Mouse (Mus musculus): Measurements from ENCODE around the gene H2afv.
"Not testable (repeated sequence)": the region's sequence is repeated elsewhere in the genome, so short reads cannot be mapped to it uniquely, and the experiment has no call there.

Gene H2afv

GRCm38 (mm10) chr11:6468541-6468940 is 24.3 kb upstream of the H2afv start:
- DNase-seq (ENCODE audit: low spot score in 2 of 2): no peak

DNA sequence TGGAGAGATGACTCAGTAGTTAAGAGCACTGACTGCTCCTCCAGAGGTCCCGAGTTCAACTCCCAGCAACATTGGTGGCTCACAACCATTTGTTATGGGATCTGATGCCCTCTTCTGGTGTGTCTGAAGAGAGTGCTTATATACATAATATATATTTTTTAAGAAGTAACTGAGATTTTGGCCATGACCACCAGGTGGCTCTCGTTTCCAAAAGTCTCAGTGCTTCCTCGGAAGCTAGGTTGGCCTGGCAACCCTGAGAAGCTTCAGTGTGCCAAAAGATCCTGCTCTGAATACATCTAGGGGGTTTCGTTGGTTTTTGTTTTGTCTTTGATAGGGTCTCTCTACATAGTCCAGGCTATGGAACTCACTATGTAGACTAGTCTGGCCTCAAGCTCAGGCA is 20.9 kb upstream of the H2afv start:
- DNase-seq (ENCODE audit: low spot score in 2 of 2): peak; percentile 63 to 73

- DNase-seq (ENCODE audit: low spot score in 2 of 2): no peak
Measured at GRCm38 (mm10) chr11:6463159-6463837, 19.1 kb upstream of the H2afv start.

- no peak for DNase-seq (ENCODE audit: low spot score in 2 of 2)
Measured at GRCm38 (mm10) chr11:6456083-6456482, 11.8 kb upstream of the H2afv start.

DNA sequence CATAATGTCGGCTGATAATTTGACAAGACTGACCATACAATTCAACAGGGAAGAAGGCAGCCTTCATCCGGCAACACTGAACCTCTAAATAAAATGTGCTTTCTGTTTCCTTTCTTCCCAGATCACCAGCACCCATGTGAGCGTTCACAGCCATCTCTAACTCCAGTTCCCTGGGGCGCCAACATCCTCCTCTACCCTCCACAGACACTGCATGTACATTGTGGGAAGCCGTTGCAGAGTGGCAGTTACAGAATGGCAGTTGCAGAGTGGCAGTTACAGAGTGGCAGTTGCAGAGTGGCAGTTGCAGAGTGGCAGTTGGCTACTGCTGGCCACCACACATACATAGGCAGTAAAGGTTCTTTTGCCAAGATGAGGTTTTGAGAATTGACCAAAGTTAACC is 3.9 kb upstream of the H2afv start:
- DNase-seq (ENCODE audit: low spot score in 2 of 2): not testable (repeated sequence)

DNA sequence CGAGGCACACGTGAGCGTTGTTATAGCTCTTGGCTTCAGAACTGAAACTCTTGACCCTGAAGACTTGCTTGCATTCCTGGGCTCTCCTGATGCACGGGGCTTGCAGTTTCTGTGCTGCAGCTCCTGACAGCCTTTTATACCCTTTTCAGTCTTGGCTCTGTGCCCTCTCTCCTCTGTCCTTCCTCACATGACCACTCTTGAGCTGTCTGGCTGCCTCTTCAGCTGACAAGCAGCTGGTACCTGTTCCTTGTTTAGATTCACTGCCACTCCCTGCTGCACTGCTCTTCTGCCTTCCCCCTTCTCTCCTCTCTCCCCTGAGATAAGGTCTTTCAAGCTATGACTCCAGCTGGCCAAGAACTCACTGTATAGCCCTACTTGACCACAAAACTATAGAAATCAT is 3.2 kb upstream of the H2afv start:
- no peak for DNase-seq (ENCODE audit: low spot score in 2 of 2)

GRCm38 (mm10) chr11:6445951-6446350 is 1.7 kb upstream of the H2afv start:
- DNase-seq (ENCODE audit: low spot score in 2 of 2): no peak

DNA sequence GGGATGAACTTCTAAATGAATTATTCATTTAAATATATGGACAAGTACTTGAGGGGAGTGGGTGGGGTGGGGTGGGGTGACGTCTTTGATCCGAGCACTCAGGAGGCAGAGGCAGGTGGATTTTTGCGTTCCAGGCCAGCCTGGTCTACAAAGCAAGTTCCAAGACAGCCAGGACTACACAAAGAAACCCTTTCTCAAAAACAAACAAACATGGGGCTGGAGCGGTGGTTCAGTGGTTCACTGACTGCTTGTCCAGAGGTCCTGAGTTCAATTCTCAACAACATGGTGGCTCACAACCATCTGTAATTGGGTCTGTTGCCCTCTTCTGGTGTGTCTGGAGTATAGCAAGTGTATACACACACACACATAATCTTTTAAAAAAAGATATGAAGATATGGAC is 1.2 kb upstream of the H2afv start:
- no peak for DNase-seq (ENCODE audit: low spot score in 2 of 2)

DNA sequence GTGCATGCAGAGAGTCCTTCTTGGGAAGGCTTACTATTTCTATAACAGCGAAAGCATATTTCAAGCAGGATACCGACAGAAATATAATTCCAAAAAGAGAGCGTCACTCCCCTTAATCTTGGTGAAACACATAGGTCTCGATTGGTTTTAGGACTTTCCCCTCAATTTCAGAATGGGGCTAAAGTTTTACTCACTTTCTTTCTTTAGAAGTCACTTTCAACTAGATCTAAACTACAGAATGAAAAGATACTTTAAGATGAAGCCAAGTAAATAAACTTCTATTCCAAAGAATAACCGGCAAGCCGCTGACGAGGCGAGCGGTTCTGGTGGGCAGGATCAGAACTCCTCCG is 541 bp downstream of the H2afv start:
- DNase-seq (ENCODE audit: low spot score in 2 of 2): no peak

- no peak for DNase-seq (ENCODE audit: low spot score in 2 of 2)
Measured at GRCm38 (mm10) chr11:6443102-6443501, 1.1 kb downstream of the H2afv start.

- no peak for DNase-seq (ENCODE audit: low spot score in 2 of 2)
Measured at GRCm38 (mm10) chr11:6442566-6442965, 1.7 kb downstream of the H2afv start.

GRCm38 (mm10) chr11:6440171-6440570 is 4.1 kb downstream of the H2afv start:
- DNase-seq (ENCODE audit: low spot score in 2 of 2): no peak

DNA sequence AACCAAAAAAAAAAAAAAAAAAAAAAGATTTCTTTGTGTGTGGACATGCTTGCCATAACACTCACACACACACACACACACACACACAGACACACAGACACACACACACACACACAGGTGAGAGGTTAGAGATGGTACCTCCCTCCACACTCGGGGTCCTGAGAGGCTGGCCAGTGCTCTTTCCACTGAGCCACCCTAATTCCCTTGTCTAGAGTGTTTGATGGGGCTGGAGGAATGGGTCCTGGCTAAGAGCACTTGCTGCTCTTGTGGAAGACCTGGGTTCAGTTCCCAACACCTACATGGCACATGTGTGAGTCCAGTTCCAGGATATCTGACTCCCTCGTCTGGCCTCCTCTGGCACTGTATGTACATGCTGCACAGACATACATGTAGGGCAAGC is 6.6 kb downstream of the H2afv start:
- DNase-seq (ENCODE audit: low spot score in 2 of 2): no peak

DNA sequence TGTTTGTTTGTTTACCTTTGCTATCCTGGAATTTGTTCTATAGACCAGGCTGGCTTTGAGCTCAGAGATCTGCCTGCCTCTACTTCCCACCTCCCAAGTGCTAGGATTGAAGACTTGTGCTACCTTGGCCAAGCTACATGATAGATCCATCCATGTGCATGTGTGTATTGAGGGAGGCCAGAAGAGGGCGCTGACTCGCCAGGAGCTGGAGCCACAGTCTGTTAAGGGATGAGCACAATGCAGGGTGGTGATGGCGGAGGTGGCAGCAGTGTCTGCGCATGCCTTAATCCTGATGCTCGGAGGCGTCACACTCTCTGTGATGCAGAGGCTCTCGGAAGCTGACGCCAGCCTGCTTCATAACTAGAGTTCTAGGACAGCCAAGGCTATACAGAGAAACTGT is 7.8 kb downstream of the H2afv start:
- peak; percentile 53 for DNase-seq (ENCODE audit: low spot score in 2 of 2)

DNA sequence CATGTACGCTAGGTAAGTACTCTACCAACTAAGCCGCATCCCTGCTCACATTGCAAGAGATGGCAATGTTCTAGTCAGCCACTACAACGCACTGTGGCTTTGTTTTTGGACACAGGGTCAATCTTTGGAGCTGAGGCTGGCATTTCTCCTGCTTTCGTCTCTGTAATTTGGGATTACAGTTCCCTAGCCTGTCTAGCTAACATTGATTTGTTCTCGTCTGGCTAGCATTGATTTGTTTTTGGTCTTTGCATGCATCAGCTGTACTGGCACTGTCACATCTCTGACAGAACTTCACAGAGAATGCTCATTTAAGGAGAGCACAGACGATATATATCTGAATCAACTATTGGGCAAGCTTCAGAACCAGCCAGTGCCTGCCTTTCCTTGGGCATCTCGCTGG is 14.1 kb downstream of the H2afv start:
- DNase-seq (ENCODE audit: low spot score in 2 of 2): no peak

- DNase-seq (ENCODE audit: low spot score in 2 of 2): no peak
Measured at GRCm38 (mm10) chr11:6420722-6421350, 23.4 kb downstream of the H2afv start.

DNA sequence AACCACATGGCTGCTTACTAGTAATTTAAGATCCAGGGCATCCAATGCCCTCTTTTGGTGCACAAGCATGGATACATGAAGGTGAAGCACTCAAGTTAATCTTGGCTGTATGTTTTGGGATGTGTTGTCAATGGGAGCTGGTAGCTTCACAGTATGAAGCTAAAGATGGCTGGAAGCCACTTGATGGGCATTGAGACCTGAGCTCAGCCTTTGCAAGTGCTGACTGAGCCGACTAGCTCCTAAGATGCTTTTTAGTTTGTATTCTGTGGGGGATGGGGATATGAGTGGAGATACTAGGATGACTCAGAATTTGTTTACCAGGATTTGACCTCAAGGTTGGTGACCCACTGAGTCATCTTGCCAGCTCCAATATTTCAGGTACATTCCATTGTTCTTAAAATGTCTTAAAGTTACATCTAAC is 23.9 kb downstream of the H2afv start:
- no peak for DNase-seq (ENCODE audit: low spot score in 2 of 2)

DNA sequence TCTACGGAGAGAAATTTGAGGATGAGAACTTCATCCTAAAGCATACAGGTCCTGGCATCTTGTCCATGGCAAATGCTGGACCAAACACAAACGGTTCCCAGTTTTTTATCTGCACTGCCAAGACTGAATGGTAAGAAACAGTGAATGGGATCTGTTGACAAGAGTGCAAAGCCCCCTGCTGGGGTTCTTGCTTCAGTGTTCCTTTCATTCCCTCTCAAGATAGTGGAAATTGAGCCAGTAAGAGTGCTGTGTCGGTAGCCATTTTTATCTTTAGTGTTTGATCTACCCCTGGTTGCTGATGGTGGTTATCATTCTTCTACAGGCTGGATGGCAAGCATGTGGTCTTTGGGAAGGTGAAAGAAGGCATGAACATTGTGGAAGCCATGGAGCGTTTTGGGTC is 25.1 kb downstream of the H2afv start:
- not testable (repeated sequence) for DNase-seq (ENCODE audit: low spot score in 2 of 2)

- no peak for DNase-seq (ENCODE audit: low spot score in 2 of 2)
Measured at GRCm38 (mm10) chr11:6418751-6419150, 25.5 kb downstream of the H2afv start.

- no peak for DNase-seq (ENCODE audit: low spot score in 2 of 2)
Measured at GRCm38 (mm10) chr11:6417490-6417889, 26.8 kb downstream of the H2afv start.

- no peak for DNase-seq (ENCODE audit: low spot score in 2 of 2)
Measured at GRCm38 (mm10) chr11:6417069-6417468, 27.2 kb downstream of the H2afv start.

DNA sequence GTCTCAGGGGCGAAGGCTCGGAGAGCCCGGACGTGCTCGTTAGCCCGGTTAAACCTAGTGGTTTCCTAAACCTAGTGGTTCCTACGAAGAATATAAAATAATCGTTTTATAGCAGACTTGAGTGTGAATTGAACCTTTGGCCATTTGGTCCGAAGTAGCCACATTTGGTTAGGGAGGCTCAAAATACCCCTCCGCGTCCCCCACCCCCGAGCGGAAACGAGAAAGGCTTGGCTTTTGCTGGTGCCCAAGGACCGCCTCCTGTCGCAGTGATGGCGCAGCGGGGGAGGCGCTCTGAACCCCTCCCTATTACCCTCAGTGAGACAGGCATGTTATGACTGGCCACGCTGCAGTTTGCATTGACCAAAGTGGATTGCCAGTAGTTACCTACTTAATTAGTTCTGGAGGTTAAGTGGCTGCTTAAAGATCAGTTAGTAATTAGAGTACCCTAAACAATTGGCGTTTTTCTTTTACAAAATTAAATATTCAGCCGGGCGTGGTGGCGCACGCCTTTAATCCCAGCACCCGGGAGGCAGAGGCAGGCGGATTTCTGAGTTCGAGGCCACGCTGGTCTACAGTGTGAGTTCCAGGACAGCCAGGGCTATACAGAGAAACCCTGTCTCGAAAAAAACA is 27.7 kb downstream of the H2afv start:
- peak; percentile 86 to 87 for DNase-seq (ENCODE audit: low spot score in 2 of 2)
